Mouse (Mus musculus): Measurements from ENCODE around the gene Inpp5k.

DNA sequence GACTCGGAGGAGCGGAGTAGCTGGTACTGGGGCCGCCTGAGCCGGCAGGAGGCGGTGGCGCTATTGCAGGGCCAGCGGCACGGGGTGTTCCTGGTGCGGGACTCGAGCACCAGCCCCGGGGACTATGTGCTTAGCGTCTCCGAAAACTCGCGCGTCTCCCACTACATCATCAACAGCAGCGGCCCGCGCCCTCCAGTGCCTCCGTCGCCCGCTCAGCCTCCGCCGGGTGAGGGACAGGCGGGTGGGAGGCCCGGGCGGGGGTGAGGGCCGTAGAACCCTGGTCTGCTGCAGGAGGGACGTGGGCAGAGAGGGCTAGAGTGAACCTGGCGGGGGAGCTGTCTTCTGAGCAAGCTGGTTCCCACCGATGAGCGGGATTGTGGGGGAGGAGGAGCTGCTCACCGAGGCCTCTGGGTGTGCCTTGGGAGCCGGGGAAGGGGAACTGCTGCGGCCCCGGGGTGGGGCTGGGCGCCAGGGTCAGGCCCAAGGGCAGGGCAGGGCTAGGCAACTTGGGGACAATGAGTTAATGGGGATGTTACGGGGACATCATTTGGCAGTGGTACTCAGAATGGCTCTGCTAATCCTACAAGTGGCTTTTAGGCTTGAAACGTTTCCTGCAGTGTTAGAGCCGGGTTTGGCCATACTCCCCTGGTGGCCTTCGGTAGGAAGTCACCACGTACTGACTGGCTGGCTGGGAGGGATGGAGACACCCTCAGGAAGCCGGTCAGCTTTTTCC is 48.8 kb downstream of the Inpp5k start:
- no peak for TF ChIP-seq CTCF (IDR thresholded peaks at IDR 0.05; ENCODE audit: borderline replicate concordance, insufficient read depth, low read length)
- no peak; the same call in 1 of the 2 replicates for TF ChIP-seq POLR2A (IDR thresholded peaks at IDR 0.05; ENCODE audit: low read depth, low read length)
